36 mouse cellular contexts compared by ENCODE assay signal in the genomic region with DNA sequence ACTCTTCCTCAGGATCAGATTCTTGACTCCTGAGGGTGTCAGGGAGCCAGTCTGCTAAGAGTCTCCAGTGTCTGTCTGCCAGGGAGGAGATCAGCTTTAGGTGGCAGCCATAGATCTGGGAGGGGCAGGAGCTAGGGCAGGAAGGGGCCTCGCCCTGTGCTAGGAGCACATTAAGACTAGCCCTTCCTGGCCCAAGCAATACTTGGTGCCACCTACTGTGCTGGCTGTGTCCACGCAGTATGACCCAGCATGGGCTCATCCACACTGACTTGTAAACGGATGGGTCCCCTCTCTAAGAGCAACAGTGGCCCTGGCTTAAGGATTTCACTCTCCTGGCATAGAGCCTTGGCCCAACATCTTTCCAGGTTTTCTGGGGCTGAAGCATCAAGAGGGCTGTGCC. TPM values are rescaled to one million over a fixed set of nuclear protein-coding genes. Genes with fewer than 3 reads are reported as not detected.
A peak's percentile ranks its signal among the peaks of the same experiment; 100 is the strongest.
DNase-seq lines count a peak whose midpoint lies in the region; ATAC-seq and TF ChIP-seq lines count a peak whose summit lies in the region.
"Had no signal": no experiment of that assay in that cellular context is flagged by ENCODE, and none has a peak within 500 bp of the region (broad histone marks: within the 10 kb centered on the region; RNA-seq: fewer than 3 reads in every experiment).

Gene Serpina1e, minus strand, starts transcription at position 178 of the 400 bp plus-strand sequence.

- 92% methylated on average over 3 of the region's 3 CpGs for WGBS in limb, embryonic 12.5 days
- WGBS in limb, embryonic 10.5 days: 77% methylated on average over 3 of the region's 3 CpGs
- 83% methylated on average over 3 of the region's 3 CpGs for WGBS in intestine, embryonic 14.5 days
- 61% methylated on average over 3 of the region's 3 CpGs for WGBS in intestine, postnatal 0 days
- 63% methylated on average over 3 of the region's 3 CpGs for whole genome bisulfite sequencing in liver, embryonic 15.5 days (ENCODE audit: insufficient replicate concordance)

- H3K27me3 ChIP-seq in limb, embryonic 12.5 days: no peaks in the 10 kb centered on the region
- H3K27me3 ChIP-seq in limb, embryonic 10.5 days (ENCODE audit: low read depth, poor library complexity, severe bottlenecking): no peaks in the 10 kb centered on the region
- no peaks in the 10 kb centered on the region for H3K27me3 ChIP-seq in intestine, embryonic 14.5 days (replicated peaks; ENCODE audit: control insufficient read depth, insufficient read depth, low read length)
- H3K27me3 ChIP-seq in intestine, postnatal 0 days (replicated peaks; ENCODE audit: control insufficient read depth, insufficient read depth, low read length): no peaks in the 10 kb centered on the region
- no peaks in the 10 kb centered on the region for H3K27me3 ChIP-seq in liver, embryonic 15.5 days
- H3K27me3 ChIP-seq: embryonic facial prominence, embryonic 12.5 days; forebrain, embryonic 12.5 days; heart, embryonic 13.5 days; hindbrain, embryonic 15.5 days had no signal

- no peaks in the 10 kb centered on the region for H3K4me1 ChIP-seq in limb, embryonic 12.5 days (replicated peaks)
- H3K4me1 ChIP-seq in limb, embryonic 10.5 days: no peaks in the 10 kb centered on the region
- no peaks in the 10 kb centered on the region for H3K4me1 ChIP-seq in intestine, embryonic 14.5 days (replicated peaks; ENCODE audit: control insufficient read depth, insufficient read depth, low read length)
- no peaks in the 10 kb centered on the region for H3K4me1 ChIP-seq in intestine, postnatal 0 days (replicated peaks; ENCODE audit: control insufficient read depth, insufficient read depth, low read length)
- H3K4me1 ChIP-seq in liver, embryonic 15.5 days (replicated peaks): no peaks in the 10 kb centered on the region; the same call in 1 of the 2 replicates
- H3K4me1 ChIP-seq: embryonic facial prominence, embryonic 12.5 days; forebrain, embryonic 12.5 days; heart, embryonic 13.5 days; hindbrain, embryonic 10.5 days; hindbrain, embryonic 15.5 days had no signal

- H3K4me3 ChIP-seq in limb, embryonic 12.5 days (replicated peaks): no peak within 1 kb of the TSS
- no peak within 1 kb of the TSS for H3K4me3 ChIP-seq in limb, embryonic 10.5 days
- H3K4me3 ChIP-seq in intestine, embryonic 14.5 days (ENCODE audit: low read depth, low read length): no peak within 1 kb of the TSS
- H3K4me3 ChIP-seq in intestine, postnatal 0 days (ENCODE audit: low read depth, low read length): no peak within 1 kb of the TSS
- no peak within 1 kb of the TSS for H3K4me3 ChIP-seq in liver, embryonic 15.5 days (replicated peaks)
- H3K4me3 ChIP-seq: embryonic facial prominence, embryonic 12.5 days; erythroblast, embryonic 14.5 days; forebrain, embryonic 12.5 days; heart, embryonic 13.5 days; hindbrain, embryonic 10.5 days; hindbrain, embryonic 15.5 days had no signal

- no peaks in the 10 kb centered on the region for H3K9me3 ChIP-seq in limb, embryonic 12.5 days
- H3K9me3 ChIP-seq in limb, embryonic 10.5 days (replicated peaks): no peaks in the 10 kb centered on the region
- no peaks in the 10 kb centered on the region for H3K9me3 ChIP-seq in intestine, embryonic 14.5 days (ENCODE audit: control insufficient read depth, low read length)
- no peaks in the 10 kb centered on the region for H3K9me3 ChIP-seq in intestine, postnatal 0 days (ENCODE audit: control insufficient read depth)
- no peaks in the 10 kb centered on the region for H3K9me3 ChIP-seq in liver, embryonic 15.5 days (replicated peaks)
- H3K9me3 ChIP-seq: embryonic facial prominence, embryonic 12.5 days; heart, embryonic 13.5 days; hindbrain, embryonic 15.5 days had no signal

- no peaks in the 10 kb centered on the region for H3K36me3 ChIP-seq in limb, embryonic 12.5 days
- no peaks in the 10 kb centered on the region for H3K36me3 ChIP-seq in limb, embryonic 10.5 days
- H3K36me3 ChIP-seq in intestine, embryonic 14.5 days (ENCODE audit: control insufficient read depth, insufficient read depth, low read length): no peaks in the 10 kb centered on the region
- no peaks in the 10 kb centered on the region for H3K36me3 ChIP-seq in intestine, postnatal 0 days (ENCODE audit: control insufficient read depth, insufficient read depth)
- H3K36me3 ChIP-seq in liver, embryonic 15.5 days (replicated peaks): no peaks in the 10 kb centered on the region
- H3K36me3 ChIP-seq: embryonic facial prominence, embryonic 12.5 days; forebrain, embryonic 12.5 days; heart, embryonic 13.5 days; hindbrain, embryonic 10.5 days; hindbrain, embryonic 15.5 days had no signal

- H3K4me2 ChIP-seq in limb, embryonic 12.5 days: no peak within 1 kb of the TSS
- H3K4me2 ChIP-seq in intestine, embryonic 14.5 days (ENCODE audit: low read length): no peak within 1 kb of the TSS
- peak within 1 kb of the TSS; percentile 38 for H3K4me2 ChIP-seq in intestine, postnatal 0 days (replicated peaks; ENCODE audit: low read depth)
- H3K4me2 ChIP-seq in liver, embryonic 15.5 days: no peak within 1 kb of the TSS
- H3K4me2 ChIP-seq: embryonic facial prominence, embryonic 12.5 days; forebrain, embryonic 12.5 days; heart, embryonic 13.5 days; hindbrain, embryonic 15.5 days had no signal

- peak; percentile 55 for TF ChIP-seq CTCF in intestine, postnatal 0 days (IDR thresholded peaks at IDR 0.05; ENCODE audit: low read depth)

- DNase-seq in limb, embryonic 10.5 days (ENCODE audit: low spot score): no peak
- no peak for DNase-seq in intestine, embryonic 14.5 days (ENCODE audit: low spot score)
- DNase-seq in left cerebral cortex, adult 18-20 months (ENCODE audit: low spot score in 2 of 2): no peak
- no peak for DNase-seq in ovary, adult 18-20 months (ENCODE audit: low spot score)
- DNase-seq in urinary bladder, adult 18-20 months (ENCODE audit: low spot score in 2 of 2): no peak
- DNase-seq: cerebellum, adult 11 months; cerebellum, adult 9-10 months; cerebellum, postnatal 36 days; gastrocnemius, postnatal 10 days; heart, postnatal 10 days; kidney, postnatal 14 days; lung, adult 2 months; lung, postnatal 10 days; right cerebral cortex, adult 18-20 months; spleen, adult 18-20 months; thymus, postnatal 4 days had no signal

- no peak within 1 kb of the TSS for H3K9ac ChIP-seq in limb, embryonic 12.5 days (replicated peaks)
- no peak within 1 kb of the TSS for H3K9ac ChIP-seq in intestine, embryonic 14.5 days (ENCODE audit: low read length)
- no peak within 1 kb of the TSS for H3K9ac ChIP-seq in intestine, postnatal 0 days (ENCODE audit: low read depth, low read length)
- no peak within 1 kb of the TSS for H3K9ac ChIP-seq in liver, embryonic 15.5 days
- H3K9ac ChIP-seq: embryonic facial prominence, embryonic 12.5 days; forebrain, embryonic 12.5 days; heart, embryonic 13.5 days; hindbrain, embryonic 15.5 days had no signal

- H3K27ac ChIP-seq in limb, embryonic 12.5 days: no peak within 1 kb of the TSS
- no peak within 1 kb of the TSS for H3K27ac ChIP-seq in limb, embryonic 10.5 days
- no peak within 1 kb of the TSS for H3K27ac ChIP-seq in intestine, embryonic 14.5 days (ENCODE audit: low read depth)
- no peak within 1 kb of the TSS for H3K27ac ChIP-seq in intestine, postnatal 0 days (ENCODE audit: low read depth, low read length)
- H3K27ac ChIP-seq in liver, embryonic 15.5 days (replicated peaks): no peak within 1 kb of the TSS
- H3K27ac ChIP-seq: embryonic facial prominence, embryonic 12.5 days; forebrain, embryonic 12.5 days; heart, embryonic 13.5 days; hindbrain, embryonic 10.5 days; hindbrain, embryonic 15.5 days; macrophage had no signal

- peak; percentile 47; the same call in 1 of the 2 replicates for ATAC-seq in limb, embryonic 12.5 days (ENCODE audit: insufficient number of reproducible peaks, insufficient read depth, low FRiP score, low TSS enrichment, low read depth)
- ATAC-seq in intestine, embryonic 14.5 days (replicated peaks; ENCODE audit: low FRiP score, low TSS enrichment, low read depth): 0 out of 2 replicates have a peak, but pooled peaks have one; percentile 36
- ATAC-seq in intestine, postnatal 0 days: peak; percentile 58; the same call in 1 of the 2 replicates
- no peak for ATAC-seq in liver, embryonic 15.5 days (ENCODE audit: insufficient read depth)
- ATAC-seq: CD4-positive, CD25-positive, alpha-beta regulatory T cell, adult 4 months; inflammation-experienced regulatory T-cells, adult 6 months; midbrain, embryonic 16.5 days had no signal

RNA-seq across cellular contexts. Expression of gene Serpina1e, which starts in this region (rescaled TPM):
- polyA plus RNA-seq in limb, embryonic 12.5 days (2016; fragmentation: Nextera tagmentation; extraction: Ambion mirVana): not detected in 2 replicates
- polyA plus RNA-seq in limb, embryonic 10.5 days (2016; fragmentation: Nextera tagmentation; extraction: Ambion mirVana): not detected in 2 replicates
- polyA plus RNA-seq in intestine, embryonic 14.5 days (2014; fragmentation: Nextera tagmentation; extraction: Ambion mirVana): 5.3 and 9.2 TPM in 2 replicates
- 177 and 211 TPM in 2 replicates for polyA plus RNA-seq in intestine, postnatal 0 days (2015; fragmentation: Nextera tagmentation; extraction: Ambion mirVana)
- polyA plus RNA-seq in liver, embryonic 15.5 days (2015; fragmentation: Nextera tagmentation; extraction: Ambion mirVana): 377 and 507 TPM in 2 replicates
- not detected for total RNA-seq in left cerebral cortex, adult 18-20 months (2021)
- total RNA-seq: heart, postnatal 10 days; layer of hippocampus, adult 18-20 months; layer of hippocampus, postnatal 14 days; left cerebral cortex, postnatal 10 days; megakaryocyte-erythroid progenitor cell, adult 5-6 weeks; neutrophil, adult 5-6 weeks had no signal
- polyA plus RNA-seq: CD4-positive, CD25-positive, alpha-beta regulatory T cell, adult 4 months; embryonic facial prominence, embryonic 12.5 days; erythroblast, embryonic 14.5 days; forebrain, embryonic 12.5 days; hindbrain, embryonic 10.5 days; inflammation-experienced regulatory T-cells, adult 6 months; limb, embryonic 11.5 days; macrophage; midbrain, embryonic 16.5 days; neural tube, embryonic 11.5 days had no signal

Comparison
In these comparisons a context has a peak if more than half of its experiments do, and no peak if none do; other contexts are left out.
1. RNA of gene Serpina1e (polyA plus RNA-seq): 377 to 507 TPM in liver, embryonic 15.5 days and 177 to 211 TPM in intestine, postnatal 0 days; 5.3 to 9.2 TPM in intestine, embryonic 14.5 days, not detected in limb, embryonic 12.5 days and not detected in limb, embryonic 10.5 days; every median in the first group is over 10 times any median in the second.
2. Peak in ATAC-seq in limb, embryonic 12.5 days; RNA of the gene not detected or under 1 TPM.